Mouse (Mus musculus) limb, embryonic 14.5 days (tissue): ENCODE measurements around the gene Fbxo34. TPM values are rescaled to one million over a fixed set of nuclear protein-coding genes. Genes with fewer than 3 reads are reported as not detected.

Source experiments
- ATAC-seq: fragments of 200-750 bp; cut with Nextera tagmentation; 2 replicates; pipeline ENCODE4 v1.8.0; 2017; ENCODE audit warnings: low read depth, moderate number of reproducible peaks, moderate TSS enrichment; ENCODE audit not compliant: low FRiP score
- DNase-seq: peaks from one replicate; pipeline ENCODE4 v3.0.0-alpha.2; 2015; ENCODE audit warnings: low spot score
- H3K27ac ChIP-seq: fragments of 300-500 bp; sonication (generic); replicated peaks from 2 replicates; pipeline ENCODE4 v1.5.1; 2014; ENCODE audit warnings: low read depth, mild to moderate bottlenecking, low read length, moderate library complexity, mixed read lengths
- H3K27me3 ChIP-seq: fragments of 300-500 bp; sonication (generic); 2 replicates; pipeline ENCODE4 v1.6.1; 2014; ENCODE audit warnings: low read length, mixed read lengths; ENCODE audit not compliant: control insufficient read depth, insufficient read depth
- H3K36me3 ChIP-seq: fragments of 300-500 bp; sonication (generic); 2 replicates; pipeline ENCODE4 v1.6.1; 2014; ENCODE audit warnings: mild to moderate bottlenecking, low read length, moderate library complexity, mixed read lengths; ENCODE audit not compliant: control insufficient read depth, insufficient read depth
- H3K4me1 ChIP-seq: fragments of 300-500 bp; sonication (generic); 2 replicates; pipeline ENCODE4 v1.6.1; 2014; ENCODE audit warnings: antibody characterized with exemption, low read length, mixed read lengths; ENCODE audit not compliant: control insufficient read depth, insufficient read depth
- H3K4me2 ChIP-seq: fragments of 300-500 bp; sonication (generic); replicated peaks from 2 replicates; pipeline ENCODE4 v1.6.1; 2014; ENCODE audit warnings: low read depth, mild to moderate bottlenecking, low read length, moderate library complexity; ENCODE audit not compliant: severe bottlenecking
- H3K4me3 ChIP-seq: fragments of 300-500 bp; sonication (generic); replicated peaks from 2 replicates; pipeline ENCODE4 v1.5.1; 2014; ENCODE audit warnings: low read length
- H3K9ac ChIP-seq: fragments of 300-500 bp; sonication (generic); 2 replicates; pipeline ENCODE4 v1.6.1; 2014; ENCODE audit warnings: mild to moderate bottlenecking, low read depth, low read length, moderate library complexity; ENCODE audit not compliant: severe bottlenecking
- H3K9me3 ChIP-seq: fragments of 300-500 bp; sonication (generic); 2 replicates; pipeline ENCODE4 v1.6.1; 2016; ENCODE audit warnings: low read length; ENCODE audit not compliant: control insufficient read depth
- POLR2A ChIP-seq: fragments of 200-500 bp; IDR thresholded peaks from 2 replicates; pipeline ENCODE4 v1.8.0; 2012; ENCODE audit warnings: inconsistent platforms, mild to moderate bottlenecking, moderate library complexity, borderline replicate concordance; ENCODE audit not compliant: insufficient read depth, insufficient read length; ENCODE audit errors: extremely low read depth
- WGBS: fragments of 180-500 bp; shearing (Covaris S2); extraction: QIAGEN DNeasy Blood & Tissue Kit; methylation state at CpG from one replicate; pipeline ENCODE4 v1.1.7; 2014; 5-methylcytosine and 5-hydroxymethylcytosine counted together
- polyA plus RNA-seq, 2 experiments: library from polyadenylated mRNA; depleted of rRNA in 1 of 2; stranded (reverse) in 1 of 2; unstranded in 1 of 2; fragments of >200 nt; fragmentation: Nextera tagmentation in 1 of 2; extraction: Ambion mirVana in 1 of 2; gene quantifications; 2 replicates each; pipeline versions ENCODE4 v1.2.1 to v1.2.3; 2012 to 2014

Fbxo34 gene
- polyA plus RNA-seq, 2 experiments: 19.0 to 26.0 TPM

- Histone ChIP-seq H3K9me3 (0 out of 2 replicates have a peak, but pooled peaks cover 10% of the 10 kb centered on the region), H3K9ac (no peak overlapping the region), H3K27me3 (no peaks in the 10 kb centered on the region), H3K4me2 (no peak overlapping the region), H3K4me3 (no peak overlapping the region), H3K27ac (no peak overlapping the region), H3K4me1 (no peaks in the 10 kb centered on the region), H3K36me3 (no peaks in the 10 kb centered on the region)
- DNase-seq (no peak), ATAC-seq (no peak)
- no peak for TF ChIP-seq POLR2A
- 73% methylated on average over 3 of the region's 3 CpGs for WGBS
Observed at GRCm38 (mm10) chr14:47438947-47439346, 11.3 kb upstream of the Fbxo34 start.

DNA sequence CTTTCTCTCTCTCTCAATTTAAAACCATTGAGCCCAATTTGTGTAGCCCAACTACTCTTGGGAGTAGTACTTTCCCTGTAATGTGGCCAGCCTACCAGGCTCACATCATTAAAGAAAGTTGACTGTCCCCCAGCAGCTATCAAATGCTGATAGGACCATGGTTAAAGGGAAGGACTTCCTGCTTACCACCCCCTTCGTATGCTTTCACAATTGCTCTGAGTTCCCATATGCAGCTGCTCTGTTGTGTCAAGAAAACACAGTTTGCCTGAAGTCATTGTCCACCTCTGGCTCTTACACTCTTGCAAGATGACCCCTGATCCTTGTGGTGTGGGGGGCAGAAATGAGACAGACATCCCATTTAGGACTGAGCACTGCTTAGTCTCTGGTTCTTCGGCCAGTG lies 5.3 kb upstream of the Fbxo34 start:
- DNase-seq (no peak), ATAC-seq (no peak)
- no peak for TF ChIP-seq POLR2A
- H3K4me1 ChIP-seq: no peaks in the 10 kb centered on the region
- H3K36me3 ChIP-seq: no peaks in the 10 kb centered on the region
- H3K4me2 ChIP-seq: no peak overlapping the region
- H3K4me3 ChIP-seq: no peak overlapping the region
- H3K9ac ChIP-seq: no peak overlapping the region
- WGBS: 69% methylated on average over 2 of the region's 2 CpGs
- H3K27ac ChIP-seq: no peak overlapping the region; the same call in 1 of the 2 replicates
- 0 out of 2 replicates have a peak, but pooled peaks cover 5% of the 10 kb centered on the region for H3K9me3 ChIP-seq
- H3K27me3 ChIP-seq: no peaks in the 10 kb centered on the region

- Histone ChIP-seq H3K27ac (no peak overlapping the region; the same call in 1 of the 2 replicates), H3K4me1 (no peaks in the 10 kb centered on the region), H3K4me2 (no peak overlapping the region), H3K9ac (no peak overlapping the region), H3K9me3 (no peaks in the 10 kb centered on the region), H3K27me3 (no peaks in the 10 kb centered on the region), H3K4me3 (no peak overlapping the region), H3K36me3 (no peaks in the 10 kb centered on the region)
- no peak for DNase-seq
- WGBS: 50% methylated on average over 9 of the region's 9 CpGs
- no peak for ATAC-seq
- TF ChIP-seq POLR2A: no peak
Observed at GRCm38 (mm10) chr14:47445331-47446095, 4.7 kb upstream of the Fbxo34 start.

DNA sequence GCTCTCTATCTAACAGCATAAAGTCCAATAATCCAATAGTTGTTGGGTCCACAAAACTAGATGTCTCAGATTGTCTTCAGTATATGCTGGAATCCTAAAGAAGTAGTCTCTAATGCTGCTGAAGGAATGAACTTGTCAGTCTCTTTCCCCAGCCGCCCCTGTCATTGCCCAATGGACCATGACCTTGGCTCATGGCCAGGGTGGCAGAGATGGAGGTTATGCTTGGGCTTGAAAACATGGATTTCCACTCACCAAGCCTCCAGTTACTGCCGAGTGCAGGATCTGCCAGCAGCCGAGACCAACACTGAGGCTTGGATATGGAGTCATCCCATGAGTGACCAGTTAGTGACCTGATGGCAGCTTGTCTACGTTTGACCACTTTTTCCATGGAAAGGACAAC lies 9.3 kb downstream of the Fbxo34 start:
- TF ChIP-seq POLR2A: no peak
- no peak overlapping the region for H3K27ac ChIP-seq
- ATAC-seq: no peak
- H3K27me3 ChIP-seq: no peaks in the 10 kb centered on the region
- H3K4me1 ChIP-seq: no peaks in the 10 kb centered on the region
- 82% methylated on average over 4 of the region's 4 CpGs for WGBS
- H3K36me3 ChIP-seq: no peaks in the 10 kb centered on the region
- H3K9ac ChIP-seq: no peak overlapping the region
- DNase-seq: no peak
- no peak overlapping the region for H3K4me2 ChIP-seq
- H3K9me3 ChIP-seq: no peaks in the 10 kb centered on the region
- no peak overlapping the region for H3K4me3 ChIP-seq

DNA sequence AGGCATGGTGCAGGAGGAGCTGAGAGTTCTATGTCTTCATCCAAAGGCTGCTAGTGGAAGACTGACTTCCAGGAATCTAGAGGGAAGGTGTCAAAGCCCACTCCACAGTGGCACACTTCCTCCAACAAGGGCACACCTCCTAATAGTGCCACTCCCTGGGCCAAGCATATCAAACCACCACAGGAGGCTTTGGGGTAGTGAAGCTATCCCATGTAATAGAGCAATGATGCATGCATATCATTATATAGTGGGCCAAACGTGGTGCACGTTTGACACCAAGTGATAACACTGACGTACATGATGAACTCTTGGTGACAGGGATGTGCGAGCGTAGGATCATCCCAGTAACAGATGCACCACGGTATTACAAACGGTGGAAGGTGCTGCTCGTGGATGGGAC lies 11.8 kb downstream of the Fbxo34 start:
- no peak for TF ChIP-seq POLR2A
- H3K27ac ChIP-seq: no peak overlapping the region
- H3K27me3 ChIP-seq: no peaks in the 10 kb centered on the region
- H3K4me2 ChIP-seq: no peak overlapping the region
- no peaks in the 10 kb centered on the region for H3K36me3 ChIP-seq
- H3K9ac ChIP-seq: no peak overlapping the region
- DNase-seq (no peak), ATAC-seq (no peak)
- no peaks in the 10 kb centered on the region for H3K9me3 ChIP-seq
- 88% methylated on average over 8 of the region's 8 CpGs for WGBS
- no peak overlapping the region for H3K4me3 ChIP-seq
- H3K4me1 ChIP-seq: no peaks in the 10 kb centered on the region

- Histone ChIP-seq H3K4me1 (no peaks in the 10 kb centered on the region), H3K9ac (no peak overlapping the region)
- WGBS: 76% methylated on average over 4 of the region's 4 CpGs
Observed at GRCm38 (mm10) chr14:47462453-47462852, 12.2 kb downstream of the Fbxo34 start.

More at GRCm38 (mm10) chr14:47462453-47462852, 12.2 kb downstream of the Fbxo34 start:
- DNase-seq (no peak), ATAC-seq (no peak)
- no peak overlapping the region for H3K4me3 ChIP-seq
- TF ChIP-seq POLR2A: no peak
- H3K27ac ChIP-seq: no peak overlapping the region
- no peaks in the 10 kb centered on the region for H3K27me3 ChIP-seq
- no peak overlapping the region for H3K4me2 ChIP-seq
- H3K9me3 ChIP-seq: no peaks in the 10 kb centered on the region
- no peaks in the 10 kb centered on the region for H3K36me3 ChIP-seq
